Mouse (Mus musculus) embryonic stem cell, embryonic (primary cell): Measurements from ENCODE around the gene Oosp2.

Experiments used
- CTCF ChIA-PET, 4 experiments: fragments of 300-600 bp in 2 of 4; fragments of 350-600 bp in 2 of 4; sonication (Branson Sonifier 250); formaldehyde crosslinking; loops; one replicate each; lab custom pipeline; 2022; ENCODE audit warnings: inconsistent platforms in 2 of 4; lab: Charles Lee
- POLR2A ChIA-PET, 4 experiments: fragments of 300-600 bp in 2 of 4; fragments of 350-600 bp in 2 of 4; sonication (Branson Sonifier 250); formaldehyde crosslinking; loops; one replicate each; lab custom pipeline; 2022; ENCODE audit warnings: antibody characterized with exemption in 4 of 4, inconsistent platforms in 1 of 4; lab: Charles Lee

The Oosp2 gene

DNA sequence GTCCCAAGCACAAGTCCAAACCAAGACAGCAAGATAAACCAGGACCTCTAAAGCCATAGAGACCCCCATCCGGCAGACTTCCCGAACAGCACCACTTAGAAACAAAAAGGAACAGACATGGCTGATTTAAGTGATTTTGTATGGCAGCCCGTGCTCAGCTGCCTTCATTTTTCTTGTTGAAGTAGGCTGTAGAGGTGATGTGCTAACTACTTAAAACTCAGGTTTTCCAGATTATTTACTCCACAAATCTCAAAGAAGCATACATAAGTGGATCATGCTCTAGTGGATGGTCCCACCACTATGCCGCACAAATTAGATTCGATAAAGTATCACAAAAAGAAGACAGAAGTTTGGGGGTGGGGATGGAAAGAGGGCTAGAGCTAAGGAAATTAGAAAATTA is at the start of gene Oosp2:
Gene Oosp2 (minus strand): TSS at position 101 of the 400 bp plus-strand sequence.
- ChIA-PET POLR2A (interaction anchor here in 1 of 4 experiments (0.7 kb wide), 1 partner anchor 735 kb away, joined by 5 read pairs; no protein-coding TSS in a partner anchor), CTCF (no interaction called here)

DNA sequence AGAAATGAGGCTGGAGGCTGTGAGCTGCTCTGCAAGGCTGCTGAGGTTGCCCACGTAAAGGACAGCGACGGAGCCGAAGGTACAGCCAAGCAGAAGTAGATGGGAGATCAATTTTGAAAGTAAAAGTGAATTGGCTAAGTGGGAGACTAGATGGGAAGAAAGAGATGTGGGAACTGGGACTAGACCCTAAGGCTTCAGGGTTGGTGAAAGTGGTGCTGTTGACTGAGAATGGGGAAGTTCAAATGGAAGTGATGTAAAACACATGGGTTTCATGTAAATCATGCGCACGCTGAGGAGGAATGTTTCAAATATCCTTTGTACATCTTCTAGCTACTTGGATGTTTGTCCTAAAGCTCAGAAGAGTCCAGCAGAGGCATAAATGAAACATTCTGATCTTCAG is 38.0 kb upstream of the Oosp2 start:
- POLR2A ChIA-PET, result no interaction called here

DNA sequence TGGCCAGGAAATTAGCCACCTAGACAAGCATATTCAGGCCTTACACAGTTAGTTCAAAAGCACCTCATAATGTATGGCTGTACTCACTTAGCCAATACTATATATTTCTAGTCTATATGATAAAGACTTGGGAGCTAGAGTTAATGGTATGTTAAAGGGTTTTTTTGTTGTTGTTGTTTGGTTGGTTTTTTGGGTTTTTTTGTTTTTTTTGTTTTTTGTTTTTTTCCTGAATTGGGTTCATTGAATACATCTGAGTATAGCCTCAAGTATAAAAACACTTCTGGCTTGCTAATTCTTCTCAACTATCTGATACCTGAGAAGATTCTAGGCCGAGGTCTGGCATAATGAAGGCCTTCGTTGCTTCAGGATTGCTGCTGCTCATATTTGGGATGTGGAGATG is 36.4 kb upstream of the Oosp2 start, which contains the start of gene Oosp3:
Gene Oosp3 (plus strand): TSS at position 301 of the 400 bp plus-strand sequence.
- POLR2A ChIA-PET, result no interaction called here
- CTCF ChIA-PET, result no interaction called here

More for the DNA sequence above, 38.0 kb upstream of the Oosp2 start:
- CTCF ChIA-PET, result no interaction called here

DNA sequence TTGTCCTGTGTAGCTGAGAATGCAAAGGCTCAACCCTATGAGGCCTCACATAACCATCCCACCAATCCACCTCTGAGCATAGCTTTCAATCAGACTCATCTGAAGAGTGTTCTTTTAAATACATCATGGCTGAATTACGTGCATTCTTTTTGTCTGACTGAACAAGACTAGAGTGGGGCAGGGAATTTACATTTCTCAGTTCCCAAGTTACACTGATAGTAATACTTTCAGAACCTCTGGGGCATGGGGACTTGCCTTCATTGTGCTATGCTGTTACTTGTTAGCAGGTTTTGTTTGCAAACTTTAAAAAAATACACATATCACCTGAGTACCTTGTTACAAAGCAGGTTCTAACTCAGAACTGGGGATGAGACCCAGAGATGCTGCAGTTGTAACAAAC is 31.1 kb upstream of the Oosp2 start:
- ChIA-PET CTCF (no interaction called here), POLR2A (no interaction called here)

DNA sequence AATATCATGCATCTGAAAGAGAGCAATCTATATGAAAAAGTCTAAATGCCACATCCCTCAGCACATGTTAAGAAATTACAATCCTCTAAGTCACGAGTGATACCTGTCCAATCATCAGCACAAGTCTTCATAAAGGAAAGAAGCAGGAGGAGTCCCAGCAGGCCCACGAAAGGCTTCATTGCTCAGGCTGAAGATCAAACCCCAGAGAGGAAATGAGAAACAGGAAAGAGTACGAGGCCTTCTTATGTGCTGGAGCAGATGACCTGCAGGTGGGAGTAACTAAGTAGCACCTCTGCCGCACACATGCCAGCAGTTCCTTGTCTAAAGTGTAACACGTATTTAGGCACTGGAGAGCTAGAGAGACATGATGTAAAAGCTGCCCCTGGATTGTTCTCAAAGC is 30.5 kb upstream of the Oosp2 start, which contains the start of gene Oosp1:
Gene Oosp1 (minus strand): TSS at position 312 of the 400 bp plus-strand sequence.
- ChIA-PET CTCF (no interaction called here), POLR2A (no interaction called here)

DNA sequence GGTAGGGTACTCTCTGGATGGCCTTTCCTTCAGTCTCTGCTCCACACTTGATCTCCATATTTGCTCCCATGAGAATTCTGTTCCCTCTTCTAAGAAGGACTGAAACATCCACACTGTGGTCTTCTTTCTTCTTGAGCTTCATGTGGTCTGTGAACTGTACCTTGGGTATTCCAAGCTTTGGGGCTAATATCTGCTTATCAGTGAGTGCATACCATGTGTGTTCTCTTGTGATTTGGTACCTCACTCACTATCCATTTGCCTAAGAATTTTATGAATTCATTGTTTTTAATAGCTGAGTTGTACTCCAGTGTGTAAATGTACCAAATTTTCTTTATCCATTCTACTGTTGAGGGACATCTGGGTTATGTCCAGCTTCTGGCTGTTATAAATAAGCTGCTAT is 1.2 kb upstream of the Oosp2 start:
- ChIA-PET CTCF (no interaction called here), POLR2A (no interaction called here)

DNA sequence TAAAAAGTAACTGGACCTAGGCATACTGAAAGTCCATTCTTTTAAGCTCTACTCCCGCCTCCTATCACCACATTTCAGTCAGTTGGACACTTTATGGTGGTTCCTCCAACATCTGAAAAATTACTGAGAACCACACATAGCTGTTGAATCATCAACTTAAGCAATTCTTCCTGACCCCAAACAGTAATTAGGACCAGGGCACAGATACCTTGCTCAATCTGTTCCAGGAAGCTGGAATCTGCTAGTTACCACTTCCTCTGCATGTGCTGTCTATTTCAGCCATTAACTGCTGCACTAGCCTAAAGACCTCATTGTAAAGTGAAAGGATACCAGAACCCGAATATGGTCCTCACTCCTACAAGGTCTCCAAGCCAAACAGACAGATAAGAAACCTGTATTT is 1.2 kb downstream of the Oosp2 start:
- ChIA-PET CTCF (interaction anchor here in 1 of 4 experiments (0.6 kb wide), 1 partner anchor 40 kb away, joined by 4 read pairs; no protein-coding TSS in a partner anchor), POLR2A (no interaction called here)

DNA sequence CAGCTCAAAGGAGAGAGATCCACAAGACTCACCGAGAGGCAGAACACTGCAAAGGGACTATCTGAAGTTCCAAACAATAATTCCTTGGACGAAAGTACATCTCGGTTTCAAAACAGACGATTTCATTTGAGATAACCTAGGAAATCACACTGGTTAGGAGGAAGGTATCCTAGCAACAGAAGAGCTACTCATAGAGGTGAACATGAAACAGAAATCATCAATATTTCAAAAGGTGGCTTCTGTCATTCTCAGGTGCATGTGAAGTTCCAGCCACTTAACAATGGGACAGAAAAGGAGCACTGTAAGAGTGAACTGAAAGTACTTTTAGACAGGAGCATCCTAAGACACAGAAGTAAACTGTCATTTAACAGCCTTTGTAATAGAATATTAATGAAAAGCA is 10.8 kb downstream of the Oosp2 start:
- ChIA-PET POLR2A (no interaction called here), CTCF (no interaction called here)

DNA sequence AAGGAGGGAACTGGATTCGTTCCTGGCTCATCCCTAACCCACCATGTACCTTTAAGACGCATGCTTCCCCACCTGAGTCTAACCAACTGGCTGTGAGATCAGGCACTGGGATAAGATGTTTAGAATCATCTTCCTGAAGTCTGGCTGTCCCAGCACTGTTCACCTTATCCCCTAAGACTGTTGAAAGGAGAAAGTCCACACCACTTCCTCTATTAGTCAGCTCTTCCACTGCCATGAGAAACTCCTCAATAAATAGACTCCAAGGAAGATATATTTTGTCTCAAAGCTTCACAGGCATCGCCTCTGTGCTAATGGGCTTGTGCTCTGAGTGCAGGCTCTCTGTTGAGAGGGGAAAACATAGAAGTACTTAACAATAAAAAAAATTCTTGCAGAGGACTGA is 14.2 kb downstream of the Oosp2 start:
- POLR2A ChIA-PET, result interaction anchor here in 1 of 4 experiments (0.6 kb wide), 1 partner anchor 437 kb away, joined by 3 read pairs; no protein-coding TSS in a partner anchor
- CTCF ChIA-PET, result no interaction called here

DNA sequence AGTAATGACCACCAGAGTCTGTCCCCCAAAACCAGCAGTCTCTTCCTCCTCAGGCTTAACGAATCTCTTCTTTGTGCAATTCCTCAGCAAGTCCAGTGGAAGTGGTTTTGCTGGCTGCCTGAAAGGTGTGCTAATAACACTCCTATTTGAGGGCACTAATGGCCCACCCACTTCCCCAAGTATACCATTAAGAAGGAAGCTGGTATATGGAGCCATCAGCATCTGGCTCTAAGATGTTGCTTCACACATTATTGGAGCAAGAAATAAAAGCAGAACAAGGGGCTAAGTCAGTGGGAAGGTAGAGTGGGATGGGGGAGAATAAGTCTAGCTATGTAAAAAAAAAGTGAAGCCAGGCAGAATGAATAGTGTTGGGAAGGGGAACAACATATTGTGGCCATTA is 19.6 kb downstream of the Oosp2 start, which contains the start of gene Ms4a3:
Gene Ms4a3 (minus strand): TSS at position 120 of the 400 bp plus-strand sequence.
- ChIA-PET POLR2A (interaction anchor here in 1 of 4 experiments (0.7 kb wide), 1 partner anchor 846 kb away, joined by 4 read pairs; no protein-coding TSS in a partner anchor), CTCF (no interaction called here)

DNA sequence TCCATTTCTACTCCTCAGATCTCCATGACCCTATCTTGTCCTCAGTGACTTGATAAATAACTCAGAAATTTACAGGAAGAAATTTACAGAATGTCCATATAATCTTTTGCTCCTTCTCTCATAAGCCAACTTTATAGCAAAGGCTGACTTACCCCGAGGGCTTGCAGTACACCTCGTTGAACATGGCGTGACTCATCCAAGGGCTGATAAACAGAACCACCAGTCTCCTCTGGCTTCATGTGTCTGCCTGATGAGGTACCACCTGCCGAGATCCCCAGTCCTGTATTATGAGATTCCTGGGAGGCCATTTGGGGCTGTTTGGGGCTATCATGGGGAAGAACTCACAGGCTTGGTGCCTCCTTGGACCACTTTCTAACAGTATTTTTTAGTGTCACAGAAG is 21.3 kb downstream of the Oosp2 start:
- CTCF ChIA-PET, result no interaction called here

DNA sequence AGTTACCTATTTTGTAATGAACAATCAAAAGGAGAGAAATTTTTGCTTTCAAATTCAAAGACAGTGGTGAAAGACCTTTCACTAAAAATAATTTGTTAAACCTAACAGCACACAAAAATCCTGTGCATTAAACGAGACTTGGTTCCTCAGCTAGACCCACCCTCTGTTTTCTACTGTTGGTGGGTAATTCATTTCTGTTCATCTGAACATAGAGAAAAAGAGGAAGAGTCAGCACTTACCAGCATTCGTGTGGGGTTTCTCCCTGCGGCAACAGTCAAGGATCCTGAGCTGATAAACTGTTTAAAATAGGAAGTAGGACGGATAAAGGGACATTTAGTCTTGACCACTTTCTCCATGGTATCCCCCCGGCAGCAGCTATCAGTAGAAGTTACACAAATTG is 24.8 kb downstream of the Oosp2 start:
- CTCF ChIA-PET, result no interaction called here
- POLR2A ChIA-PET, result no interaction called here

More for the DNA sequence above, 21.3 kb downstream of the Oosp2 start:
- POLR2A ChIA-PET, result no interaction called here

DNA sequence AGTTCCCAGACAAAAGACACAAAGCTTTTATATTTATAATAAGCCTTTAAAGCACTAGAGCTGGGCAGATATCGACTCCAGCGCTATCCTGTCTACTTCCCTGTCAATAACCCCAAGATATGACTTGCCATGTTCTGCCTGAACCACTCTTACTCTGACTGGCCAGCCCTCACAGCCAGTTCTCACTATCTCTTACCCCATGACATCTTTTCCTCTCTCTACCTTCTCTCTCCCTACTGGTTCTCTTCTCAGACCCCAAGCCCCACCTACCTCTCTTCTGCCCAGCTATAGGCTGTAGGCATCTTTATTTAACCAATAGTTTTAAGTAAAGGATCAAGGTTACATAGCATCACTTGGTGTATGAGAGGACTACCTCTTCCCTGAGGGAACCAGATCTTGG is 26.0 kb downstream of the Oosp2 start:
- ChIA-PET CTCF (no interaction called here), POLR2A (no interaction called here)

DNA sequence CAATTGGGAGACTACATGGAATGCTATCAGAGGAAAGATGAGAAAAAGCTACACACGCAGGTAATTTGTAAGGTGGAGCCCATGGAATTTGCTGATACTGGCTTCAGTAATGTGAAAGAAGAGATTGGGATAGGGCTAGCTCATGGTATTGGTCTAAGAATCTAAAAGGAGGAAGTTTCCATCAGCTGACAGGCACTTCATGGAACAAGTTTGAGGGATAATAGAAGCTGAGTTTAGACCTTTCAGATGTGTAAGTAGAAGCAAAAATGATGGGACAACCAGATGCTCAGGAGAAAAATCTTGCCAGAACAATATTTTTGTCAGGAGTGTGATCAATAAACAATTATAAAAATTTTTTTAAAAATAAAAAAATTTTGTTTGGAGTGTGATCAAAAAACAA is 26.6 kb downstream of the Oosp2 start:
- POLR2A ChIA-PET, result no interaction called here

DNA sequence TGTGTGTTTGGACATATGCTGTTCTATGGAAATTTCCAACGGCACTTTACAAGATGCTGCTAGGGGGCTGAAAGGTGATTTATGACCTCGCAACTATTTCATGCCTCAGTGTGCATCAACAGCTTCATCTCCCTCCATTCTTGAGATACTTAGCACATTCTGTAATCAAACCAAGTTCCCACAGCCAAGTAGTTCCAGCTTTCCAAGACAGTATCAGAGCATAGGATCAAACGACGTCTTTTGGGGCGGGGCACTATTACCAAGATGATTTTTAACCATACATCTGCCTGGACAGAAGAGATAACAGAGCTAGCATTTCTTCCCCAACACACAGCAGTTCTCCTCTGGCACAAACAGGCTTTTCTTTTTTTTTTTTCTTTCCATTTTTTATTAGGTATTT is 35.1 kb downstream of the Oosp2 start:
- POLR2A ChIA-PET, result no interaction called here
- CTCF ChIA-PET, result no interaction called here

More for the DNA sequence above, 26.6 kb downstream of the Oosp2 start:
- CTCF ChIA-PET, result no interaction called here

DNA sequence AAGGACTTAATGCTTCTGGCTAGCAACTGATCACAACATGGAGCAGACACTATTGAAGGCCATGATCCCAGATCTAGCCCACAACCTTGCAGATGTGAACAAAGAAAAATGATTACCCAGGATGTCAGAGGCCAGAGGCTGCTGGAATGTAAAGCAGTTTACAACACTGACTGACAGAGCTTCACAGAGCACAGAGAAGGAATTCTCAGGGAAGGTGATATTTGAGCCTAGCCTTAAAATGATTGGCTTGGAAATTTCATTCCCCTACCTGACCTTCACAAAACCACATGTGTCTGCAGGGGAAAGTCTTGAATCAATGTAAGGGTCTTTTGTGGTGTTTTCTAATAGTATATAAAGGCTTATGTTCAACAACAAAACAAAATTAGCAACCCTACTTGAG is 35.6 kb downstream of the Oosp2 start:
- ChIA-PET CTCF (no interaction called here), POLR2A (interaction anchor here in 1 of 4 experiments (0.7 kb wide), 1 partner anchor 109 kb away, joined by 3 read pairs; no protein-coding TSS in a partner anchor)

DNA sequence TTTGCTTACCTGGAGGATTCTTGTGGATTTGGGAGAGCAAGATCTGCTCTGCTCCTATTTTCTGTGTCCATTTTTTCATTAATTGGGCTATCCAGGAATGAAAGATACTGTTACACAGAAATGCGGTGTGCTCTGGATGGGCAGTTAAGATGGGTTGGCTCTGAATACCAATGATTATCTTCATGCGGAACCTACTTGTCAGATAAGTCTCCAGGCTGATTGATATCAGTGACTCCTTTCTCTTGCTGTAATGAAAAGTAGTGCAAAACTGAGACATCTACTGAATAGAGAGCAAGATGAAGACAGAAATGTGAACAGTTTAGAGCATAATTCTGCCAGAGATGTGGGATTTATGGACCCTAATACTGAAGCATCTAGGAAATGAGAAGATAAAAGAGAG is 36.8 kb downstream of the Oosp2 start, which contains the start of gene Ms4a2:
Gene Ms4a2 (minus strand): TSS at position 169 of the 400 bp plus-strand sequence.
- POLR2A ChIA-PET, result no interaction called here
- CTCF ChIA-PET, result no interaction called here

DNA sequence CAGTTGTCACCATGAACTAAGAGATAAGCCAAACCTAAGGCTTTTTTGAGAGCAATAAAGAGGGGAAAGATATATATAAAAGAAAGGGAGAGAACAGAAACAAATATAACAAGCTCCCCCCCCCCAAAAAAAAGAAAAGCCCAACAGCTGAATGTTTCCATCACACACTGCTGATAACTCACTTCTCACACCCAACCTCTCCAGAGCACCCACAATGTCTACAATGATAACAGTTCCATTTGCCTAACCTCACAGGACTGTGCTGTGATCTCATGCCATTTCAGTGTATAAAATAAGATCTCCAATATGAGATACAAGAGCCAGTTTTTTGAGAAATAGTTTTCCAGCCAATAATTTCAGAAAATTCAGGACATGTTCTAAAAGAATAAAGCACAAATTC is 42.4 kb downstream of the Oosp2 start:
- CTCF ChIA-PET, result interaction anchor here in 1 of 4 experiments (0.6 kb wide), 1 partner anchor 404 kb away, joined by 8 read pairs; no protein-coding TSS in a partner anchor

DNA sequence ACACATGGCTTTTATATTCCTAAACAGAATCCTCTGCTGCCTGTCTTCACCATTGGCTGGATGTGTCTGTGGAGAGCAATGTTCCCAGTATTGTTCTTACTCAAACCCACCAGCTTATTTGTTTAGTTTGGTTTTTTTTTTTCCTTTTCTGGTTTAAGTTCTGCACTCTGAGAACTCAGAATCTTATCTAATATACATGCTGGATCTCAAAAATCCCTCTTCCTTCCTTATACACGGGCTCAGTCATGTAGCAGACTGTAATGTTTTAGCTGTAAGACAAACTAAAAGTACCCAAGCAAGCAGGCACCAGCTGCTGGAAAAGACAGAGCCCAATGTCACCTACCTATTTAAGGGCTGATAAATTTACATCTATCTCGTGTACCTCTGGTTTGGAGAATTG is 45.6 kb downstream of the Oosp2 start:
- ChIA-PET CTCF (interaction anchor here in 2 of 4 experiments (1.5 kb wide), 2 partner anchors 9 to 153 kb away, joined by 3 to 5 read pairs; no protein-coding TSS in a partner anchor), POLR2A (interaction anchor here in 1 of 4 experiments (0.6 kb wide), 1 partner anchor 204 kb away, joined by 4 read pairs; no protein-coding TSS in a partner anchor)

More for the DNA sequence above, 42.4 kb downstream of the Oosp2 start:
- POLR2A ChIA-PET, result interaction anchor here in 1 of 4 experiments (1.0 kb wide), 1 partner anchor 247 kb away, joined by 3 read pairs; no protein-coding TSS in a partner anchor

DNA sequence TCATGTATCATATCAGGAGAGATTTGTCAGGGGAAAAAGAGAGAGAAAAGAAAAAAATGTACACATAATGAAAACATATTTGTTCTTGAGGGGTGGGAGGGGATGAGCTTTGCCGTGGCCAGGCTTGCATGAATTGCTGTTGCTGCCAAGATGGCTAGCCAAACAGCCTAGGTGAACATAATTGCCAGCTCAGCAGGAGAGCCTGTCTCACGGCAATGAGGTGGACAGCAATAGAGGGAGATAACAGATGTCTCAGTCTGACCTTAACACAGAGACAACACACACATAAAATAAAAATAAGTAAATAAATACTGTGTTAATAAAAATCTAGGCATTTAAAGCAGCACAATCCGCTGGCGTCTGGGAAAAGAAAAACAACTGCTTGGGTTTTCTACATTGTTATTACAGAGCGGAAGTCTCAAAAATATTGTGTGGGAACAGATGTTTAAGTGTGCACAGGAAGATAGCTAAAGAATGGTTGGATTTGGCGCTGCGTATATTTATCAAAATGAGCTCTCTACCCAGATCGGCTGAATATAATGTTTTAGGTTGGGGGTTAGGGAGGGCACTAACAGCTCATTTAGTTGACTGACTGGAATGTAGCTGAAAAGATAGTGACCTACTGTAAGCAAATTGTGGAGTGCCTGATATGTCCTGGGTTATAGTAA is 46.4 kb downstream of the Oosp2 start:
- ChIA-PET CTCF (interaction anchor here in 3 of 4 experiments (0.9 to 1.5 kb wide), 3 partner anchors 9 to 154 kb away, joined by 3 to 5 read pairs (median 3); no protein-coding TSS in a partner anchor), POLR2A (interaction anchor here in 1 of 4 experiments (0.6 kb wide), 1 partner anchor 205 kb away, joined by 4 read pairs; no protein-coding TSS in a partner anchor)
